Mouse (Mus musculus) adrenal gland (tissue): ENCODE measurements at regions not wholly inside any gene's neighbourhood (a gene's known extent, or its start where the extent isn't known, plus 50 kb on each side); places are given as distances from the start of the nearest gene placed in this dataset.

Experiments used
- intact Hi-C: fragments of 180-260 bp; cut with DNase I; formaldehyde crosslinking; loops from one replicate; pipeline ENCODE4 v1.15.1; 2025

GRCm38 (mm10) chr3:131914372-131914771, 170.7 kb upstream of the Dkk2 start:
- intact Hi-C loops = no loop called here

- intact Hi-C loops = no loop called here
Observed at GRCm38 (mm10) chr3:131914997-131915396, 170.1 kb upstream of the Dkk2 start.

- intact Hi-C loops = no loop called here
Observed at GRCm38 (mm10) chr3:131917734-131918534, 167.2 kb upstream of the Dkk2 start.

DNA sequence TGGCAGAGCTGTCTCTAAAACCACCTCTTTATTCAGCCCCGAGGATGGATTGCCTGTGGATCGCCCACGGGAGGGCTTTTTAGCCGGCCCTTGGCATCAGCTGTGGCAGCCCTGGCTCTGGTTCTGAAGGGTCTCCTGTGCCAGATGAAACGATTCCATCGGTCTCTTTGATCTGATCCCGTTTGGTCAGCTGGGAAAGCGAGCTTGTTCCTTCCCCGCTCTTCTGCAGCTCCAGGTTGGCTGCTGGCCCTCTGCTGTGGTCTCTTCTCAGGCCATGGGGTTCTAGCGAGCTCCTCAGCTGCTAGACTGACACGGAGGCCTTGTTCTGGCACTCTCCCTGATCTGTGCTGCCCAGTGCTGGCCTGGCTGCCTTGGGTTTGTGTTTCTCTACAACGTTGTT, 165.6 kb upstream of the Dkk2 start:
- intact Hi-C loops = no loop called here

GRCm38 (mm10) chr3:131921161-131921560, 163.9 kb upstream of the Dkk2 start:
- intact Hi-C loops = no loop called here

- intact Hi-C loops = no loop called here
Observed at GRCm38 (mm10) chr3:131922733-131923132, 162.4 kb upstream of the Dkk2 start.

- intact Hi-C loops = no loop called here
Observed at GRCm38 (mm10) chr3:131940896-131941295, 144.2 kb upstream of the Dkk2 start.

GRCm38 (mm10) chr3:131941961-131942753, 142.9 kb upstream of the Dkk2 start:
- intact Hi-C loops = no loop called here

- intact Hi-C loops = no loop called here
Observed at GRCm38 (mm10) chr3:131943436-131943835, 141.7 kb upstream of the Dkk2 start.

- intact Hi-C loops = no loop called here
Observed at GRCm38 (mm10) chr3:131955771-131956170, 129.3 kb upstream of the Dkk2 start.

DNA sequence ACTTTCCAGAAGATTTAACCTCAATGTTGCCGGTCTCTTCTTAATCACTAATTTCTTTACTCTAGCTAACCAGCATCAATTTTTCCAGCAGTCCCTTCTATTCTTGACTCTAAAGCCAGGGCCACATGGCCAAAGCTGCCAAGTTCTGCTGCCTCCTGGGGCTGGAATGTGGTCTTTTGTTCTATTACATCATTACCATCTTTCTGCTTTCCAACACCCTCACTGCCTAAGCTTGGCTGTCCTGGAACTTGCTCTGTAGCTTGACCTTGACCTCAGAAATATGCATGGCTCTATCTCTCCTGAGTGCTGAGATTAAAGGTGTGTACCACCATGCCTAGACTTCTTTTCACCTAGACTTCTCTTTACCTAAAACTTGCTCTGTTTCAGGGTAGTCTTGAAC, 124.5 kb upstream of the Dkk2 start:
- intact Hi-C loops = no loop called here

GRCm38 (mm10) chr3:131961571-131961970, 123.5 kb upstream of the Dkk2 start:
- intact Hi-C loops = no loop called here

- intact Hi-C loops = no loop called here
Observed at GRCm38 (mm10) chr3:131962870-131963269, 122.2 kb upstream of the Dkk2 start.

DNA sequence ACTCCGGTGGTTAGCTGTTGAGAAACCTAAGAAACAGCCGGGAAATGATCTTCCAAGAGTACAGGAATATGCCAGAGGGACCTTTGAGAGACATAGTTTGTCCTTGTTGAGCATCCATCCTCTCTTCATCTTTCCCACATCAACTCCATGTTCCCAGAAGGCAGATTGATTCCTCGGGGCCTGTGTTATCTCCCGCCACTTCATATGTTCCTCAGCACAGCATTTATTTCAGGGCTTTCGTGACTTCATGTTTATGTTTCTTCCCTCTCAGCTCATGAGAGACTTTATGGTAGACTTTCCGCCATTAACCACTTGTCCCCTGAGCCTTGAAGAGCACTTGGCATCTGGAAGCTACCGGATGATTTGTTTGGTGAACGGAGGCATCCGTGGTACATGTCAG, 120.1 kb upstream of the Dkk2 start:
- intact Hi-C loops = no loop called here

DNA sequence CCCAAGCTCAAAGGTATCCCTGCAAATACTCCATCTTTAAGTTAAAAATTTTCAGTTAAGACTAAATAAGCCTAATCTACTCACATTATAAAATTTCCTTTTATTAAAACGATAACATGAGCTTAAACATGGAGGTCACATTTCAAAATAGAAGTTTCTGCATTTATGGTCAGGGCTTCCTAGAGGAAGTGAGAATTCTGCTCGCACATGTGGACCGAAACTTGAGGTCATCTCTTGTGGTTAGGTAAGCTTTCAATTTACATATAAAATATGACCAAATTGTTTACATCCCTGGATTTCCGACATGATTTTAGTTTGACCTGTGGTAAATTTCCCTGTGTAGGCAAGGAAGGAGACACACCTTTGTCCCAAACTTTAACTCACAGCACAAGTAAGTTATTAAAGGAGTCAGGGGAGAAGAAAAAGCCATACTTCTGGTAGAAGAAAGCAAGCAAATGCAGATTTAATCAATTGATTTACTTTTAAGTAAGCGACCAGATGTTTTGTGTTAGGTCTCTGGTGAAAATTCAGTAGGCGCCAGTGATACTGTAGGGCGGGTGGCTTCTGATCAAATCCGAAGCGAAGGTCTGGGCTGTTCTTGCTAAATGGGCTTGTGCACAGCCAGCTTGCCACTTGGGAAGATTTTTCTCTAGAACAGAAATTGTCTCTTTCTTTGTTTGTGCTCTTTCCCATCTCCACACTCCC, 119.5 kb upstream of the Dkk2 start:
- intact Hi-C loops = no loop called here

DNA sequence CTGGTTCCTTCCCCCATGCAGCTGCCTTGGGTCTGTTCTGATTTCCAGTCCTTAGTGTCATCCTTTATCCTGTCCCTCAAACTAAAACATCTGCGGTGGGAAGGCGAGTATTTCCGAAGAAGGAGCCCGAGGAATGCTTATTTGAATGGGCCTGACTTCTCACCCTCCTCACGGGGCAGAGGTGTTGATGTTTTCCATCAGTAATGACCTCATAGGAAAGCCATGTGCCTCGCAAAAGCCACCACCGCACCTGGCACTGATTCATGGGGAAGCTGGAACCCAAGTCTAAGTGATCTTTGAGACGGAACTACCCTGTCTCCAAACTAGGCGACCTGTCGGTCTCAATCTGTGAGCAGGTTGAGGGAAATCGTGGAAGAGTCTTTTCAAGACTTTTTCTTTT, 117.8 kb upstream of the Dkk2 start:
- intact Hi-C loops = no loop called here

DNA sequence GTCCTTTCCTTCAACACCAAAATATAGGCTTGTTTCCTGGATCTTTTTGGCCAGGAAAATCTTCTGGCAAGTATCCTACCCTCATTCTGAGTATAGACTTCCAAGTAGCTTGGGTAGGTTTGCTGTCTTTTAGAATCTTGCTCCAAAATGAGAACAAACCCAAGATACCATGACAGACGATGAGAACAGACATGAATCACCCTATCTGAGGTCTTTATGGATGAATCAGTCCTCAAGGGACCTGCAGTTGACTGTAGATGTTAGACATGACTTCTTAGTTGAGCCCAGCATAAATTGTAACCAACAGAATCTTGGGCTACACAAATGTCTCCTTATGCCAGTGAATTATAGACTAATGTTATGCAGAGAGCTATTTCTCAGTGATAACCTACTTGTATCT, 114.3 kb upstream of the Dkk2 start:
- intact Hi-C loops = loop anchor here (10.0 kb wide), 1 partner anchor 234 kb away; no protein-coding TSS in a partner anchor

DNA sequence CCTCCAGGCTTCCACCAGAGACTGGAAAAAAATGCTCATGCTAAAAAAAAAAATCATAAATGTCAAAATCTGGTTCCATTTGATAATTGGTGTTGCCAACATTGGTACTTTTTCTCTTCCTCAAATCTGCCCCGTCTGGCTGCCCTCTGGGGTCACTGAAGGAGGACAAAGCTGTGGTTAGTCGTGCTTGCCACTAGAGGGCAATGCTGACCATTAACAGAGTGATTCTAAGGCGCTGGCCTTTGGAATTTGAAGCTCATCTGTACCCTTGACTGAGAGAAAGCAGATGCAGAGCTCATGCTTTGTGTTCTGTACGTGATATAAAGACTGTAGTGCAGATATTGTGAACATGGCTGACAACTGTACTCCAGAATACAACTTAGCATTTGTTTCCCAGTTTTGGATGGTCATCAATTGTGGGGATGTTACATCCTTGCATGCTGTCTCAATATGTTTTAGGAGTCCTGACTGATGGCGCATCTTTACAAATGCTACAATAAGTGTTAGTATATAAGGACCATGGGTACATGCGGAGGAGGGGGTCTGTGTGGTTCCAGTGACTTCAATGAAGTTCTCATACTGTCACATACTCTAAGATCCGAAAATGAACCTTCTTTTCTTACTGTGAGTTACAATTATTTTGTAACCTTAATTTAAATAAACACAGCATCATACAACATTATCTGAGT, 109.0 kb upstream of the Dkk2 start:
- intact Hi-C loops = loop anchor here (5.0 to 10.0 kb wide), 3 partner anchors 106 to 229 kb away; no protein-coding TSS in a partner anchor

DNA sequence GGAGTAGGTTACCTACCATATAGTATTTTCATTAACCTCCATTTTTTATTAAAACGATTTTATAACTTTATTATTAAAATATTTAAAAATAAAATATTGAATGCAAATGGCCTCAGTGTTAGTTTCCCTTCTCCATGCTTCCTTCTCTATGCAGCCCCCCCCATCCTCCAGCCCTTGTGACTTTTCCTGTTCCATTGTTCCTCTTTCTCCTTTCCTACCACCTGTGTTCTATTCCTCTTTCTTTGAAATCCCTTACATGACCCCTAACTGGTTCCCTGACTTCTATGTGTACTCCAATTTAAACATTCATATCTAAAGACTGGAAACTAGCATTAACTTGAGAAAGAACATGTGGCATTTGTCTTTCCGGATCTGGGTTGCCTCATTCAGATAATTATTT, 101.8 kb upstream of the Dkk2 start:
- intact Hi-C loops = no loop called here

DNA sequence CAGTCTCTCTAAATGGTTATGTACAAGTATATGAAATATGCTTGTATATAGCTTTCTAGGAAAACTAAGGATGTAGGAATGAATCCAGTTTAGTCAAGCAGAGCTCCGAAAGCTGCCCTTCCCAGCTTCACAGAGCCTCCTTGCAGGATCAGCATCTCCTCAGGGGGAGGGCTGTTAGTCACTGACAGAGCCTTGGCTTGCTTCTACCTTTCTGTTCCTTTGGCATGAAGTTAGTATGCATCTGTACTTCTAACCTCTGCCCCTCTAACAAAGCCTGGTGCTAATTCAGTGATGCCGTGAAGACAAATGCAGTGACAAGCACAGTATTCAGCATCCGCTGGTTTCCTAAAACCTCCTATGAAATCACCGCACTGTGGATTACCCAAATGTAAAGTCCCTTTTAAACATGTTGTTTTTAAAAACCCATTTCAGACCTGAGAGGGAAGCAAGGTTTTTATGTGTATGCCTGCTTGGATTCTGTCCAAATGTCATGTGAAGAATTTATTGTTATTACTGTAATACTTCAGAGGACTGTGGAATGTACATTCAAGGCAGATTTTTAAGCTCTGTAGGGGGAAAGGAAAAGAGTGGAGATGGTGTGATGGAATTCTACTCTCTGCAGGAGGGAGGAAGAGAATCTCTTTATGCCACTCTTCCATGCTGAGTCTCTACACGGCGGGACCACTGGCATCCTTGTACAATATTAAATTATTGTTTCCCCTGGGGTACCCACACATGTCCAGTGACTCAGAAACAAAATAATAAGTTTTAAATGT, 86.1 kb upstream of the Dkk2 start:
- intact Hi-C loops = no loop called here

DNA sequence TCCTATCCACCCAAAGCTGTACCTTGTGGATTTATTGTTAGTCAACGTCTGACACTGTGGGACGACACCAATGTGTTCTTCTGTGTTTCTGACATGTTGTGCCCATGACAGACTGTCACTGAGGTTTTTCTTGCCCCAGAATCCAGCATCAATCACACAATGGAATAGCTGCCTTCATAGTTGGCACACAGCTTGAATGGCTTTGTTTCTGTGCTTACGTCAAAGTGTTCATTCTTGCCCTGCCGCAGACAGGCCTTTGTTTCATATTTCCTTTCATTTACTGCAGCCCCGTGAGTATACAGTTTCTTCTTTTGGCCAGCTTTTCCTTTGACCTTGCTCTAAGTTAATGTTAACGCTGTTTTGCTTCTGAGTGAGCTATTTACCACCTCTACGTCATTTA, 78.9 kb upstream of the Dkk2 start:
- intact Hi-C loops = no loop called here
